Mouse (Mus musculus): ENCODE measurements around the gene Icam5.

DNA sequence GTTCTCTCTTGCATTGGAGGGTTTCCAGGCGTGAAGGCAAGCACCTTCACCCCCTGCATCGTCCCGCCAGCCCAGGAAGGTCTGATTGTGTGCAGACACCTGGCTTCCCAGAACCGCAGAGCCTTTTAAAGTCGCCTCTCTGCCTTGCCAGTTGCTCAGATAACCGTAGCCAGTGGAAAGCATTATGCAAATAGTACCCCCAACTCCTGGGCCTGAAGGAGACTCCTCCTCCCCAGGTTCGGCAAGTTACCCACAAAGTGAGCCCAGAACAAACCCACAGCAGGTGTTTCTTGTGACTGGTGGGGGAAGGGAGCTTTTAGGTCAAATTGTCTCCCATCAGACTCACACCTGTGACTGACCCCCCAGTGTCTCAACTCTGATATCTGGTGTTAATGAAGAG is 43.9 kb upstream of the Icam5 start:
- TF ChIP-seq CTCF (IDR thresholded peaks at IDR 0.05) (no peak), POLR2A (IDR thresholded peaks at IDR 0.05; ENCODE audit: insufficient read depth, low read depth, low read length) (no peak)

Measured in heart, adult 2 months (tissue).